Mouse (Mus musculus): Measurements from ENCODE around the gene Cnn2.

GRCm38 (mm10) chr10:79946752-79947322 lies 41.5 kb upstream of the Cnn2 start:
- TF ChIP-seq CTCF (IDR thresholded peaks at IDR 0.05; ENCODE audit: control insufficient read depth, insufficient read depth, insufficient replicate concordance, low read depth, low read length) (no peak), POLR2A (IDR thresholded peaks at IDR 0.05; ENCODE audit: control insufficient read depth, low read depth, low read length) (no peak)

All from testis, adult 2 months (tissue).